Mouse (Mus musculus) heart, embryonic 13.5 days (tissue): ENCODE measurements around the gene Slc25a43. TPM values are rescaled to one million over a fixed set of nuclear protein-coding genes. Genes with fewer than 3 reads are reported as not detected.

ENCODE experiments used
- polyA plus RNA-seq: library from polyadenylated mRNA; unstranded; fragments of >200 nt; fragmentation: Nextera tagmentation; extraction: Ambion mirVana; gene quantifications from 2 replicates; pipeline ENCODE4 v1.2.1, GENCODE M21; 2015

Slc25a43 gene
- polyA plus RNA-seq, 1 experiment from 2014 or later, result 3.0 TPM

Other genes with a start within 250 kb of the Slc25a43 start
- 123 and 137 TPM in 2 replicates for gene Pgrmc1, start 145.5 kb upstream of the Slc25a43 start, polyA plus RNA-seq
- 1.4 and 1.5 TPM in 2 replicates for gene Akap17b, start 98.3 kb upstream of the Slc25a43 start, polyA plus RNA-seq
- gene Slc25a5, start 52.0 kb downstream of the Slc25a43 start, polyA plus RNA-seq, result 964 and 1,107 TPM in 2 replicates
- gene Ube2a, start 130.2 kb downstream of the Slc25a43 start, polyA plus RNA-seq, result 113 and 130 TPM in 2 replicates
- 19.2 and 19.3 TPM in 2 replicates for gene C330007P06Rik, start 130.5 kb downstream of the Slc25a43 start, polyA plus RNA-seq
- gene Nkrf, start 159.2 kb downstream of the Slc25a43 start, polyA plus RNA-seq, result 0.37 and 0.56 TPM in 2 replicates
- gene Sept6, start 248.1 kb downstream of the Slc25a43 start, polyA plus RNA-seq, result 50.9 and 55.0 TPM in 2 replicates